Mouse (Mus musculus) lung, postnatal 0 days (tissue): ENCODE measurements around the gene Klhl7. TPM values are rescaled to one million over a fixed set of nuclear protein-coding genes. Genes with fewer than 3 reads are reported as not detected.

Experiments
- ATAC-seq: fragments of 200-750 bp; cut with Nextera tagmentation; 2 replicates; pipeline ENCODE4 v1.8.0; 2017; ENCODE audit warnings: moderate library complexity
- DNase-seq: peaks from one replicate; pipeline ENCODE4 v3.0.0-alpha.2; 2016; ENCODE audit warnings: low spot score
- H3K27ac ChIP-seq: fragments of 300-500 bp; sonication (generic); 2 replicates; pipeline ENCODE4 v1.5.1; 2014; ENCODE audit warnings: antibody characterized with exemption, mild to moderate bottlenecking, low read length, mixed read lengths
- H3K27me3 ChIP-seq: fragments of 300-500 bp; sonication (generic); replicated peaks from 2 replicates; pipeline ENCODE4 v1.6.1; 2014; ENCODE audit warnings: low read length, mixed read lengths; ENCODE audit not compliant: insufficient read depth
- H3K36me3 ChIP-seq: fragments of 300-500 bp; sonication (generic); 2 replicates; pipeline ENCODE4 v1.6.1; 2014; ENCODE audit warnings: low read length, mixed read lengths; ENCODE audit not compliant: insufficient read depth
- H3K4me1 ChIP-seq: fragments of 300-500 bp; sonication (generic); 2 replicates; pipeline ENCODE4 v1.6.1; 2014; ENCODE audit warnings: antibody characterized with exemption, low read depth, low read length, mixed read lengths; ENCODE audit not compliant: insufficient read depth
- H3K4me2 ChIP-seq: fragments of 300-500 bp; sonication (generic); replicated peaks from 2 replicates; pipeline ENCODE4 v1.6.1; 2014; ENCODE audit warnings: low read depth, mild to moderate bottlenecking, low read length, moderate library complexity, mixed read lengths
- H3K4me3 ChIP-seq: fragments of 300-500 bp; sonication (generic); 2 replicates; pipeline ENCODE4 v1.5.1; 2014; ENCODE audit warnings: low read depth, low read length
- H3K9ac ChIP-seq: fragments of 300-500 bp; sonication (generic); replicated peaks from 2 replicates; pipeline ENCODE4 v1.6.1; 2014; ENCODE audit warnings: low read depth, mild to moderate bottlenecking
- H3K9me3 ChIP-seq: fragments of 300-500 bp; sonication (generic); 2 replicates; pipeline ENCODE4 v1.6.1; 2016; ENCODE audit warnings: low read length, mixed read lengths
- CTCF ChIP-seq: IDR thresholded peaks from 2 replicates; pipeline ENCODE4 v1.5.1; 2016; ENCODE audit warnings: antibody characterized with exemption, mild to moderate bottlenecking
- EP300 ChIP-seq: IDR thresholded peaks from 2 replicates; pipeline ENCODE4 v1.6.1; 2016; ENCODE audit warnings: antibody characterized with exemption, mild to moderate bottlenecking, control low read depth
- WGBS: fragments of 180-500 bp; shearing (Covaris S2); extraction: QIAGEN DNeasy Blood & Tissue Kit; methylation state at CpG from one replicate; pipeline ENCODE4 v1.1.7; 2014; 5-methylcytosine and 5-hydroxymethylcytosine counted together
- polyA plus RNA-seq: library from polyadenylated mRNA; unstranded; fragments of >200 nt; fragmentation: Nextera tagmentation; extraction: Ambion mirVana; gene quantifications from 2 replicates; pipeline ENCODE4 v1.2.1, GENCODE M21; 2015

The Klhl7 gene
- 22.6 and 26.6 TPM in 2 replicates for polyA plus RNA-seq

DNA sequence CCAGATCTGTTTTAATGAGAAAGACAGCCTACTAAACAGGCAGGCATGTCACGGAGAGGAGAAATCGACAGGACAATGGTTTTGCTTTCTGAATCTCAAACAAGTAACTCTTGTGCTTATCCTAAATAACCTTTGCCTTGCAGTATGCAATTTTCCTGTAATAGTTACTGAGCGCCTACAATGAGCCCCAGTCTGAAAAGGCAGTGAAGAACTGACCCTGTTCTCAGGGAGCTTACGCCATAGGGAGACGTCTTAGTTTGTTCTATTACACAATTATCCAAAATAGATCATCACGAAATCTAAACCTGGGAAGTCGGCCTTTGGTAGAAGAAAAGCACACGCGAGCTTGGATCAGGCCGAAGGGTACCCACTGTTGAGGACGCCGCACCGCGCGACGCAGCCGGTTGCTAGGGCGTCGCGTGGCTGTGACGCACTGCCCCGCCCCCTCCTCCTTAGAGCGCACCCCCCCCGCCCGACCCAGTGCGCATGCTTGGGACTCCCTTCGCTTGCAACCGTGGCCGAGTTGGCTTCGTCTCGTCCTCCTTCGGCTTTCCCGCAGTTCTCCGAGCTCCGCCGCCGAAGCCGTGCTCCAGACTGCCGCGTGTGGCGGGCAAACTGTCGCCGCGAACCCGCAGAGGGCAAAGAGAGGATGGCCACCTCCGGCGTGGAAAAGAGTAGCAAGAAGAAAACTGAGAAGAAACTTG lies at the start of gene Klhl7:
Gene Klhl7, plus strand, starts transcription at position 500 of the 704 bp plus-strand sequence.
- peak; percentile 98 for ATAC-seq
- 2% methylated on average over 43 of the region's 47 CpGs for WGBS
- no peaks in the 10 kb centered on the region for H3K4me1 ChIP-seq

DNA sequence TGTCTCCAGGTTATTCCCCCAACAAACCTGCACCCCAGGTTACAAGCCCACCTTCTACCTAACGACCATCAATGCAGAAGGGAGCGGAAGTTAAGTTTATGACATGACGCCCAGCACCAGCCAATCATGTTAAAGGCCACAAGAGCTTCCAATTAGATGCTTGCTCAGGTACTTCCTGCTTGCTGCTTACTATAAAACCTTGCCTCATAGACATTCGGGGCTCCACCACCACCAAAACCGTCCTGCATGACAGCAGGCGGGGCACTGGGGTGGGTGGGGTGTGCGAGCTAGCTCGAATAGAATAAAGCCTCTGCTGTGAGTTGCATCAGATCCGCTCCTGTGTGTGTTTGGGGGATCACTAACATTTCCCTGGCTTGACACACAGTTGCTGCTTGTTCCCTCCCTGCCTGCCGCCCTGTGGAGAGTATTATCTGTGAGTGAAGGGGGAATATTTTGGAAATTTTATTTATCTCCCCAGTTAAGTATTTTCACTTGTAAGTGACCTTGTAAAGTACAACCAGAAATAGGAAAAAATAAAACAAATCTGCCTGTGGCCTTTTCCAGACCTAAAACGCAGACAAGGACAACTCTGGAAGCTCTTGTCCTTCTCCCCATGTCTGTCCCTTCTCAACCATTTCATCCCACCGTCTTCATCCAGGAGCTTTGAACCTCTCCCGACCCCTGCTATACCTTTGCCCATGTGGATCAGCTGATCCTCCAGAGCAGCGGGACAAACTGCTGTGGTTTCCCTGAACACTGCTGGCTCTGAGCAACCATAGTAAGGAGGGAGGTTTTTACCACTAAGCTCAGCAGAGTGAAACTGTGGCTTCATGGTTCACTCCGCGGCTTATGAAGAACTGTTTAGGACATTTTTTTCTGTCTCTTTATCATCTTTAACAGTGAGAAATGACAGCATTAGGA lies 48.4 kb upstream of the Klhl7 start:
- DNase-seq (no peak), ATAC-seq (no peak)
- Histone ChIP-seq H3K4me3 (no peak overlapping the region), H3K4me2 (no peak overlapping the region), H3K27me3 (no peaks in the 10 kb centered on the region), H3K9me3 (no peaks in the 10 kb centered on the region), H3K36me3 (no peaks in the 10 kb centered on the region), H3K27ac (no peak overlapping the region), H3K9ac (no peak overlapping the region), H3K4me1 (no peaks in the 10 kb centered on the region)
- 58% methylated on average over 16 of the region's 16 CpGs for WGBS
- TF ChIP-seq EP300 (no peak), CTCF (no peak)

More for the DNA sequence above, at the start of gene Klhl7:
- Histone ChIP-seq H3K27me3 (no peaks in the 10 kb centered on the region), H3K27ac (peak within 1 kb of the TSS; percentile 83), H3K9ac (peak within 1 kb of the TSS; percentile 73), H3K36me3 (no peaks in the 10 kb centered on the region), H3K9me3 (no peaks in the 10 kb centered on the region), H3K4me3 (peak within 1 kb of the TSS; percentile 78), H3K4me2 (peak within 1 kb of the TSS; percentile 75)
- DNase-seq, result peak; percentile 95
- TF ChIP-seq EP300 (no peak), CTCF (peak; percentile 30)

DNA sequence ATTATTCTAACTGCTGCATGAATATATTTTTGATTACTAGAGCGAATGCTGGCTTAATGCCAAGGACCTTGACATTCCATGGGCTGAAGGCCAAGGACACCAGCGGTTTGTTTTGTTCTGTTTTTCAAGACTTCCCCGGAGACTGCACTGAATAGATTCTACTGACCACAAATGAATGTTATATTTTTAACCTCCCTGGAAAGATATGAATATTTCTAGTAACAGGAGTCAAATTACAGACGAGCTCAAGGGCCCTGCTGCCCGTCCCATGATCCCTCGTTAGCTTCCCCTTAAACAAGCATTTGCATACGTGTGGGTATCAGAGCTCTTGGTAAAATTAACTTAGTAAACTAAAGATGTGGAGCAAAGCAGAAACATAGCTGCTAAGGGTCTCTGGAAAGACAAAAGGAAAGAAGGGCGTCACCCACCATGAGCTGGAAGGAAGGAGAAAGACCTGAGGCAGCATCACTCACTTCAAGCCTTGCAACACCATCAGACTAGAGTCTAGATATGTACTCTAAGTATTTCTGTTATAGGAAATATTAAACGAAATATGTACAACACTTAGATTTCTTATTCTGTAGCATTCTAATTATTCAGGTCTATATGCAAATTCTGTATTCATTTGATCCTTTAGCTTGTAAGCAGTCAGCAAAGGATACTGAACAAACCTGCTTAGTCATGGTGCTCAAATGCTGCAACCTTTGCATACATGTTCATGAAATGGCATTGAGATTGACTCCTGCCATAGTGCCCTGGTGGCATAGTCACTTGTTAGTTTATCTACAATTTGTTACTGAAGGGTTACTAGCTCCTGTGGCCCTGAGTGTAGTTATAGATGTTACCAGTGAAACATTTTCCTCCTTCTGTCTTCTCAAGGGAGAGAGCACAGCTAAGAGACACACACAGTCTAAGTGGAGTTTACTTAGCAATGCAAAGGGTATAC lies 46.9 kb upstream of the Klhl7 start:
- ATAC-seq (peak; percentile 66), DNase-seq (peak; percentile 85)
- Histone ChIP-seq H3K27ac (no peak overlapping the region), H3K4me1 (no peaks in the 10 kb centered on the region), H3K27me3 (no peaks in the 10 kb centered on the region), H3K4me2 (no peak overlapping the region), H3K36me3 (no peaks in the 10 kb centered on the region), H3K4me3 (no peak overlapping the region), H3K9me3 (no peaks in the 10 kb centered on the region), H3K9ac (no peak overlapping the region)
- WGBS, result 20% methylated on average over 9 of the region's 9 CpGs
- TF ChIP-seq EP300, result peak; percentile 53; the same call in 1 of the 2 replicates
- TF ChIP-seq CTCF, result no peak

DNA sequence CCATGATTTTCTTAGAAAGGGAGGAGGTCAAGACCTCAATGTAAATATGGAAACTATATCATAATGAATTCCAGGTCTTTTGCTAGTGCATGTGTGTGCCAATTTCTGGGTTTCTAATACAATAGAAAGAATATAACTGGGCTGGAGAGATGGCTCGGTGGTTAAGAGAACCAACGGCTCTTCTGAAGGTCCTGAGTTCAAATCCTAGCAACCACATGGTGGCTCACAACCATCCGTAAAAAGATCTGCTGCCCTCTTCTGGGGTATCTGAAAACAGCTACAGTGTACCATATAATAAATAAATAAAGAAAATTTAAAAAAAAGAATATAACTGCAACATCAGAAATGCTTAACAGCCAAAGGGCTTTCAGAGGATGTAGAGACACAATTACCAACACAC lies 46.0 kb upstream of the Klhl7 start:
- 91% methylated on average over 3 of the region's 3 CpGs for WGBS
- ATAC-seq (no peak), DNase-seq (no peak)
- no peak overlapping the region for H3K4me3 ChIP-seq
- H3K27ac ChIP-seq, result no peak overlapping the region
- TF ChIP-seq EP300, result no peak
- TF ChIP-seq CTCF, result peak; percentile 11; the same call in 1 of the 2 replicates
- H3K9ac ChIP-seq, result no peak overlapping the region
- no peaks in the 10 kb centered on the region for H3K36me3 ChIP-seq
- H3K4me2 ChIP-seq, result no peak overlapping the region
- no peaks in the 10 kb centered on the region for H3K4me1 ChIP-seq
- no peaks in the 10 kb centered on the region for H3K27me3 ChIP-seq
- H3K9me3 ChIP-seq, result no peaks in the 10 kb centered on the region

DNA sequence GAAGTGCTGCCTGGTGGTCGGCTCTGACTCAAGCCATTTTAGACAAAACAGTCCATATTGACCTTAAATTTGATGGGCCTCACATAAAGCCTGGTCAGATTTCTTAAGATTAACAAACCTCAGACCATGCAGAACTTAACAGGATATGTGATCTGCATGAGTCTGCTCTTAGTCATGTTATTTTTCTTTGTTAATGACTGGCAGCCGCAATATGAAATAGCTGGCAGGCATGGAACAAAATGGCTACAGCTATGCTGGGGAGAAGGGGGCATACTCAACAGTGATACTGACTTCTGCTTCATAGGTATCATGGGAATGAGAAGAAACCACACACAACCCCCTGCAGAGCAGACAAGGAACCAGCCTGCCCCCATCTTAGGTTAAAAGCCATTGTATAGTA lies 43.5 kb upstream of the Klhl7 start:
- WGBS, result 93% methylated on average over 2 of the region's 2 CpGs
- no peak overlapping the region for H3K9ac ChIP-seq
- no peak overlapping the region for H3K4me3 ChIP-seq
- no peaks in the 10 kb centered on the region for H3K9me3 ChIP-seq
- ATAC-seq (no peak), DNase-seq (no peak)
- no peaks in the 10 kb centered on the region for H3K4me1 ChIP-seq
- H3K27me3 ChIP-seq, result no peaks in the 10 kb centered on the region
- no peak overlapping the region for H3K27ac ChIP-seq
- no peaks in the 10 kb centered on the region for H3K36me3 ChIP-seq
- TF ChIP-seq CTCF, result no peak
- TF ChIP-seq EP300, result no peak
- H3K4me2 ChIP-seq, result no peak overlapping the region
